Mouse (Mus musculus) heart, adult 2 months (tissue): ENCODE measurements around the gene Gab2.

ENCODE experiments used
- CTCF ChIP-seq: fragments of 200-600 bp; IDR thresholded peaks from 2 replicates; pipeline ENCODE4 v1.8.1; 2022; ENCODE audit warnings: antibody characterized with exemption, mild to moderate bottlenecking, moderate library complexity
- POLR2A ChIP-seq: fragments of 200-500 bp; IDR thresholded peaks from 2 replicates; pipeline ENCODE4 v1.6.1; 2011; ENCODE audit warnings: mild to moderate bottlenecking, low read depth, low read length, control low read depth; ENCODE audit not compliant: insufficient read depth

- TF ChIP-seq CTCF = no peak
- TF ChIP-seq POLR2A = no peak
These were observed 100.5 kb downstream of the Gab2 start for GRCm38 (mm10) chr7:97181931-97182330.
